Mouse (Mus musculus): ENCODE data around the gene Hbb-bt.
"Not testable (repeated sequence)": the region's sequence is repeated elsewhere in the genome, so short reads cannot be mapped to it uniquely, and the experiment has no call there.

- TF ChIP-seq CHD2, ZNF384 (IDR thresholded peaks at IDR 0.05; ENCODE audit: low read depth, low read length): not testable (repeated sequence)
These were observed 644 bp downstream of the Hbb-bt start for GRCm38 (mm10) chr7:103813152-103813551.
